Mouse (Mus musculus) testis, postnatal 14 days (tissue): ENCODE measurements around the gene Ccno.
A peak's percentile ranks its signal among the peaks of the same experiment; 100 is the strongest.
"Not testable (repeated sequence)": the region's sequence is repeated elsewhere in the genome, so short reads cannot be mapped to it uniquely, and the experiment has no call there.

Source experiments
- DNase-seq: peaks from one replicate; pipeline ENCODE4 v3.0.0; 2021; ENCODE audit warnings: low spot score

Gene Ccno

DNA sequence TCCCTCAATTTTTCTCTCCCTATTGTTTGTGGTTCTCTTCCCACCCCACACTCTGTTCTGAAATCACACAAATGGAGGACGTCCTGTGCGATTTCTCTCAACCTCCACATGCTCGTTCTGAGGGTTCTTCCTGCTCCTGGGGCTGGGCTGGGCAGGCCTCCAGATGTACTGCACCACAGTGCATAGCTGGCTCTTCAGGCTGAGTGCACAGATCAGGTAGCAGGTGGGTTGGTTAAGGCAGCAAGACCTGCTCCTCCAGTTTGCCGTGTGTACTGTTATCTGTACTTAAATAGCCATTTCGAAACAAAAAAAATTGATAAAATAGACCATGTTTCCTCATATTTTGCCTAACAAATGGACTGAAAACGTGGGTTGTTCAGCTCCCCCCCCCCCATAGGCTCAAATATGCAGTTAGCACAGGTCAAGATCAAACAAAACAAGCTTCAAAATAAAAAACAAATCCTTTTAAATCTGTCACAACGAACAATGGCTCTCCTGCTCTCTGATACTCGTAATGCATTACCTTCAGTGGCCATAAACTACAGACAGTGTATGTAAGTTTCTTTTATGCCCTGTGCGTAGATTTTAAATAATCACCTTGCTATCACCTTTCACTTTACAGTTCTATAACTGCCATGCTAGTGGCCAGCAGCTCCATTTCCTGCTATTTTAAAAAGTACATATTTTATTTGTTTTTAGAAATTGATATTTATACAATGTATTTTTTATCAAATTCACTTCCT, 13.1 kb downstream of the Ccno start:
- DNase-seq, result no peak

GRCm38 (mm10) chr13:113012683-113013082, 25.1 kb downstream of the Ccno start:
- DNase-seq, result no peak

- DNase-seq, result not testable (repeated sequence)
Observed at GRCm38 (mm10) chr13:113013174-113013953, 25.8 kb downstream of the Ccno start.

GRCm38 (mm10) chr13:113021521-113021920, 33.9 kb downstream of the Ccno start:
- no peak for DNase-seq

DNA sequence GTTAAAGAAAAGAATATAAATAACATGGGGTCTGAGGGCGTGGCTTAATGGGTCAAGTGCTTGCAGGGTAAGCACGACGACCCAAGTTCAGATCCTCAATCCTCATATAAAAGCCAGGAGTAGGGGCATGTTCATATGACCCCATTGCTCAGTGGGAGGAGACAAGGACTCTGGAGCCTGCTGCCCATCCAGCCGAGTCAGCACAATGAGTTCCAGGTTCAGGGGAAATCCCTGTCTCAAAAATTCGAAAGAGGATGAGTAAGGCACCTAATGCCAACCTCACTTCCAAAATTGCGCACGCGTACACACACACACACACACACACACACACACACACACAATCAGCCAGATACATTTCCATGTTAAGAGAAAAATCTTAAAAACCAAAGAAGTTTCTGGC, 34.9 kb downstream of the Ccno start:
- no peak for DNase-seq

GRCm38 (mm10) chr13:113023274-113024143, 35.9 kb downstream of the Ccno start:
- no peak for DNase-seq

GRCm38 (mm10) chr13:113031351-113031750, 43.7 kb downstream of the Ccno start:
- DNase-seq, result no peak

GRCm38 (mm10) chr13:113031792-113032571, 44.4 kb downstream of the Ccno start:
- DNase-seq, result peak; percentile 67

DNA sequence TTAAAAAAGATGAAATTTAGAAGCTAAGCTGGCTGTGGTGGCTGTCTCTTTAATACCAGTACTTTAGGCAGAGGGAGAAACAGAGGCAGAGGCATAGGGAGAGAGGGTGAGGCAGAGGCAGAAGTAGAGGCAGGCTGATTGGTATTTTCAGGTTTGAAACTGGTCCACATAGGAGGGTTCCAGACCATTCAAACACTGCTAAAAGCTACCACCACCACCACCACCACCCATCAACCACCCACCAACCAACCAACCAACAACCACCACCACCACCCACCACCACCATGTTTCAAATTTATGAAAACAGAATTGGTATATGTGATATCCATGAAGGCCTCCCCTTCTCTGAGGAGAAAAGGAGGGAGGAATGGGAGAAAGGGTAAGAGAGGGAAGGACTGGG, 45.2 kb downstream of the Ccno start:
- DNase-seq, result no peak

DNA sequence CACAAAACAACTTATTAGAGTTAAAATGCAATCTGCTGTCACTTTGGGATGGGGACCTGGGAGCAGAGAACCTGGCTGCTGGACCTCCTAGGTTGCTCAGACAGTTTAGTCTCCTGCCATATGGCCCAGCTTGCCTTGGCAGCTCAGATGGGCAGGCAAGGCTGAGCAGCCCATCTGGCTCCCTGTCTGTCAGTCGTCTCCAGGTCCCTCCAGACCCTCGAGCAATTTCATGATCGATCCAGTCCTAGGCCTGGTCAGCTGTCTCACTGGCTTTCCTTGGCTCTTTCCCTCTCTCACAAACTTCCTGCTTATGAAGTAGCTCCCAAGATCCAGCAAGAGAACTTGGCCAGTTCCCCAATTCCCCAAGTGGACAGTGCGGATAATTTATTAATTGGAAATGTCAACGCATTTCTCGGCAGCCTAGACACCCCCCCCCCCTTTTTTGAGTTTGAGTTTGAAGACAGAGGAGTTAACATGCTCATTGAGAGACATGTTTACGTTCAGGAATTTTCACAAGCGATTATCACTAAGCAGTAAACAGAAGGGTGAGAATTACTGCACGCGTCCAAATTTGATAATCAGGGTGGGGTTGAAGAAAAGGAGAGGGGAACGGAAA, 46.8 kb downstream of the Ccno start:
- no peak for DNase-seq

DNA sequence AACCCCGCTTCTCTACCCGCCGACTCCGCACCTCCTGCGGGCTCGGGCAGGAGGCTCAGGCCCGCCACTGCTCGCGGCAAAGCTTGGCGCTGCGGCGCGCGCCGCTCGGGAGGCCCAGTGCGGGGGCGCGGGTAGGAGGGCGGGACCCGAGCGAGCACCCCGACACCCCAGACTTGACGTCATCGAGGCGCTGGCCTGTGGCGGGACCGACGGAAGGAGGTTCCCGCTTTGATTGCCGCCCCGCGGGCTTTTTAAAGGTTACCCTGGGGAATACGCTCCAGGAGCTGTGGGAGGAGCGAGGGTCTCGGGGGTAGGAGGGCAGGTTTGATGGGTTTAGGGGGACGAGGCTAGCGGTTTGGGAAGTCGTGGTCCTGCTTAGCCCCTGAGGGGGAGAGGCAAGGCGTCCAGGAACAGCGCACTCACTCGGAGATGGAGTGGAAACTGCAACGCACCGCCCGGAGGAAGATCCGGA, 47.4 kb downstream of the Ccno start, which contains the start of gene Cdc20b:
Cdc20b (plus strand) TSS at position 162 of the 472 bp plus-strand sequence.
- peak; percentile 56 for DNase-seq

DNA sequence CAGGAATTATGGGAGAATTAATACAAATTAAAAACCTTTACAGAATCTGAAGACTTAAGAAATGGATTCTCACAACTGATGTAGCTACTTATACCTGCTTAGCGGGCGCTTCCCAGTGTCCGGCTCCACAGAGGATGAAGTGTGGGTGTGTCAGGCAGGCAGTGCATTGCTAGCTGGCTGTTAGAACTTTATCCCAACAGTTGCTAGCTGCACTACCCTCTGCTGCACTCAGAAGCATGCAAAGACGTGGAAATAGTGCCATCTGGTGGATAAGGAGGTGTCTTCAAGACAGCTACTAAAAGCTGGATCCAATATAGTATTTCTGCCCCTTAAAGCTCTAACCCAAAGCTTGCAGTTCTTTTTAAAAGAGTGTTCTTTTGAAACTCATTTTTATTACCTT, 48.2 kb downstream of the Ccno start:
- peak; percentile 71 for DNase-seq
